32 mouse cellular contexts compared by ENCODE assay signal in the genomic region with DNA sequence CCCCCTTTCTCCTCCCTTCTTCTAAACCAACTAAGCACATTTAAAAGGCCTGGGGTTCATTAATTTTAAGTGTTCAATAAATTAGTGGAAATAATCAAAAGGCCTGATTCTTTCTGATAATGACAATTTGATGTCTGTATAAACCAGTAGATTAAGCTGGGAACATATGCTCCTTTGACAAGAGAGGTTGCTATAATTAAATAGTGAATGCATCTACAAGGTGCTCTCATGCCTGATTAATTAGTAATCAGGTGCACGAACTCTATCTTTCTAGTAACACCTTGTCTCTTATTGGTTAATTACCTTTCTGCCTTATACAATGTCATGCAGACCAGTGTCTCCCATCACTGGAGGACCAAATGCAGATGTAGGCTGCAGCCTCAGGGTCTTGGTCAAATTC.
"Had no signal": no experiment of that assay in that cellular context is flagged by ENCODE, and none has a peak within 500 bp of the region (broad histone marks: within the 10 kb centered on the region; RNA-seq: fewer than 3 reads in every experiment).

No protein-coding gene starts in this region.

- H3K4me1 ChIP-seq: limb, embryonic 10.5 days; limb, embryonic 12.5 days; limb, embryonic 13.5 days; limb, embryonic 15.5 days; liver, embryonic 12.5 days; liver, embryonic 13.5 days; liver, embryonic 15.5 days; lung, embryonic 15.5 days; megakaryocyte, embryonic 14.5 days; midbrain, embryonic 10.5 days; midbrain, embryonic 12.5 days; midbrain, embryonic 13.5 days; midbrain, embryonic 15.5 days had no signal

- H3K36me3 ChIP-seq: limb, embryonic 10.5 days; limb, embryonic 12.5 days; limb, embryonic 13.5 days; limb, embryonic 15.5 days; liver, embryonic 12.5 days; liver, embryonic 13.5 days; liver, embryonic 15.5 days; lung, embryonic 15.5 days; midbrain, embryonic 10.5 days; midbrain, embryonic 12.5 days; midbrain, embryonic 13.5 days; midbrain, embryonic 15.5 days had no signal

- H3K9ac ChIP-seq: limb, embryonic 12.5 days; limb, embryonic 13.5 days; limb, embryonic 15.5 days; liver, embryonic 12.5 days; liver, embryonic 13.5 days; liver, embryonic 14.5 days; liver, embryonic 15.5 days; liver, postnatal 0 days; lung, embryonic 14.5 days; lung, embryonic 15.5 days; midbrain, embryonic 12.5 days; midbrain, embryonic 13.5 days; midbrain, embryonic 15.5 days had no signal

- H3K27me3 ChIP-seq: limb, embryonic 12.5 days; limb, embryonic 13.5 days; limb, embryonic 15.5 days; liver, embryonic 12.5 days; liver, embryonic 13.5 days; liver, embryonic 15.5 days; lung, embryonic 15.5 days; megakaryocyte, embryonic 14.5 days; midbrain, embryonic 12.5 days; midbrain, embryonic 13.5 days; midbrain, embryonic 15.5 days had no signal

- H3K4me2 ChIP-seq: limb, embryonic 12.5 days; limb, embryonic 13.5 days; limb, embryonic 15.5 days; liver, embryonic 11.5 days; liver, embryonic 12.5 days; liver, embryonic 13.5 days; liver, embryonic 15.5 days; lung, embryonic 14.5 days; lung, embryonic 15.5 days; midbrain, embryonic 11.5 days; midbrain, embryonic 12.5 days; midbrain, embryonic 13.5 days; midbrain, embryonic 15.5 days had no signal

- H3K4me3 ChIP-seq: left cerebral cortex, adult 2 months; limb, embryonic 10.5 days; limb, embryonic 12.5 days; limb, embryonic 13.5 days; limb, embryonic 15.5 days; liver, embryonic 12.5 days; liver, embryonic 13.5 days; liver, embryonic 15.5 days; lung, embryonic 15.5 days; megakaryocyte, embryonic 14.5 days; midbrain, embryonic 10.5 days; midbrain, embryonic 12.5 days; midbrain, embryonic 13.5 days; midbrain, embryonic 15.5 days; myocyte had no signal

- ATAC-seq: liver, embryonic 12.5 days; liver, postnatal 0 days; lung, postnatal 0 days; midbrain, embryonic 13.5 days; midbrain, embryonic 15.5 days; midbrain, embryonic 16.5 days had no signal

- DNase-seq: left cerebral cortex, postnatal 4 days; liver; liver, embryonic 13.5 days; liver, postnatal 0 days; lung, adult 18-20 months; lung, adult 2 months; lung, embryonic 14.5 days; lung, postnatal 10 days; lung, postnatal 14 days; lung, postnatal 36 days; lung, postnatal 4 days; midbrain, embryonic 14.5 days had no signal

- H3K9me3 ChIP-seq: limb, embryonic 10.5 days; limb, embryonic 12.5 days; limb, embryonic 13.5 days; limb, embryonic 15.5 days; liver, embryonic 12.5 days; liver, embryonic 15.5 days; lung, embryonic 15.5 days; megakaryocyte, embryonic 14.5 days; midbrain, embryonic 10.5 days; midbrain, embryonic 12.5 days; midbrain, embryonic 13.5 days; midbrain, embryonic 15.5 days had no signal

- H3K27ac ChIP-seq: left cerebral cortex, adult 2 months; limb, embryonic 10.5 days; limb, embryonic 12.5 days; limb, embryonic 13.5 days; limb, embryonic 15.5 days; liver, embryonic 12.5 days; liver, embryonic 13.5 days; liver, embryonic 14.5 days; liver, embryonic 15.5 days; lung, embryonic 15.5 days; macrophage; midbrain, embryonic 10.5 days; midbrain, embryonic 12.5 days; midbrain, embryonic 13.5 days; midbrain, embryonic 15.5 days had no signal
